Mouse (Mus musculus) thymus, adult 2 months (tissue): ENCODE measurements at regions not wholly inside any gene's neighbourhood (a gene's known extent, or its start where the extent isn't known, plus 50 kb on each side); places are given as distances from the start of the nearest gene placed in this dataset.

Experiments used
- CTCF ChIP-seq: fragments of 200-500 bp; IDR thresholded peaks from 2 replicates; pipeline ENCODE4 v1.5.1; 2012; ENCODE audit warnings: mild to moderate bottlenecking, control low read depth, low read length, moderate library complexity, borderline replicate concordance; ENCODE audit not compliant: control insufficient read depth, poor library complexity, insufficient read depth; ENCODE audit errors: extremely low read depth
- POLR2A ChIP-seq: fragments of 200-500 bp; IDR thresholded peaks from 2 replicates; pipeline ENCODE4 v1.6.1; 2012; ENCODE audit warnings: mild to moderate bottlenecking, low read length, control low read depth, moderate library complexity; ENCODE audit not compliant: control insufficient read depth, poor library complexity, insufficient read depth; ENCODE audit errors: extremely low read depth

GRCm38 (mm10) chr16:57893698-57894352 lies 139.3 kb upstream of the Col8a1 start:
- TF ChIP-seq CTCF (no peak), POLR2A (no peak)
